Mouse (Mus musculus) ES-Bruce4 (cell line): ENCODE measurements around the gene Cyp2a22.
"Not testable (repeated sequence)": the region's sequence is repeated elsewhere in the genome, so short reads cannot be mapped to it uniquely, and the experiment has no call there.

Experiments
- CTCF ChIP-seq: IDR thresholded peaks from one replicate; pipeline ENCODE4 v1.8.1; 2011; ENCODE audit warnings: low read depth, low read length
- EP300 ChIP-seq: IDR thresholded peaks from 2 replicates; pipeline ENCODE4 v1.6.1; 2011; ENCODE audit warnings: low read depth, low read length; ENCODE audit not compliant: insufficient read depth

DNA sequence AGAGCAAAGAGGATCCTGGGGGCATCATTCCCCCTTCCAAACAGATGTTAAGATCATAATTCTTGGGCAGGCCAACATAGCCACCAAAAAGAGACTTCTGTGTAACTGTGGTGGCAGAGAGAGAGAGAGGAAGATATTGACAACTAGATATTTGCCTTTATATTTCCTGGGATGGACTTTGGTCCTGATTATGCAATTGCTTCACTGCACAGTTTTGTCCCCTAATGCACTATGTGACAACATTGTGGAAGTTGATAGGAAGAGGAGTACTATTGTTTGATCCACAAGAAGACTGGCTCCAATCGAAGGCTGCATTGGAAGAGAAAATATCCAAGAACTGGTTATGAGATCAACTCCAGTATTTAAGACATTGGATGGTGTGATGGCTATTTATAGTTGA is 42.8 kb upstream of the Cyp2a22 start:
- not testable (repeated sequence) for TF ChIP-seq CTCF, EP300
